Mouse (Mus musculus): Measurements from ENCODE around the gene Gm48551.

- TF ChIP-seq CTCF (IDR thresholded peaks at IDR 0.05; ENCODE audit: insufficient read depth, low read length) (no peak), POLR2A (IDR thresholded peaks at IDR 0.05; ENCODE audit: borderline replicate concordance, extremely low read depth, low read depth, low read length) (no peak)
These were observed 37.0 kb downstream of the Gm48551 start for GRCm38 (mm10) chr10:81421041-81421796.

Data from lung, adult 2 months (tissue).